Mouse (Mus musculus) heart, postnatal 36 days (tissue): ENCODE measurements around the gene Lrrc49. TPM values are rescaled to one million over a fixed set of nuclear protein-coding genes. Genes with fewer than 3 reads are reported as not detected.

Experiments
- DNase-seq, 2 experiments: peaks; one replicate each; pipeline ENCODE4 v3.0.0; 2021 to 2022
- intact Hi-C: fragments of 180-260 bp; cut with DNase I; formaldehyde crosslinking; loops from one replicate; pipeline ENCODE4 v1.15.1; 2025
- total RNA-seq, 2 experiments: library from RNA; stranded (reverse); gene quantifications; 2 replicates each; pipeline ENCODE4 v1.2.3; 2021

The Lrrc49 gene
- total RNA-seq, 2 experiments from 2014 or later = 3.7 to 4.2 TPM

DNA sequence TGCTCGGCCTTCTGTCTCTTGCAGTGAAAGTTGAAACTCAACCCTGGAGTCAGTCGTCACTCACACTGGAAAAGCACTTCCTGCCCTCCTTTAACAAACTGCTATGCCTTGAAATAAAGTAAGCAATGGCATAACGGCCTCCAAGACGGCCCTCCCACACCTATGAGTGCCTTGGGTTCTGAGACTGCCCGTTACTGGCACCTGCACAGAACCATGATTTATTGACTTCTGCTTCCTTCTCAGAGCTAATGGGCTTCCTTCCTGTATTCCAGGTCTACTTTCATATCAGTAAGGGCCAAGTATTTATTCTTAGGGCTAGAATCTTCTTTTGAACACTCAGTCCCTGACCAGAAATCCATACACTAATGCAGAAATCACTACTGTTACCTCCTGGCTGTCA, 9.0 kb downstream of the Lrrc49 start:
- DNase-seq = no peak
- intact Hi-C loops = no loop called here

DNA sequence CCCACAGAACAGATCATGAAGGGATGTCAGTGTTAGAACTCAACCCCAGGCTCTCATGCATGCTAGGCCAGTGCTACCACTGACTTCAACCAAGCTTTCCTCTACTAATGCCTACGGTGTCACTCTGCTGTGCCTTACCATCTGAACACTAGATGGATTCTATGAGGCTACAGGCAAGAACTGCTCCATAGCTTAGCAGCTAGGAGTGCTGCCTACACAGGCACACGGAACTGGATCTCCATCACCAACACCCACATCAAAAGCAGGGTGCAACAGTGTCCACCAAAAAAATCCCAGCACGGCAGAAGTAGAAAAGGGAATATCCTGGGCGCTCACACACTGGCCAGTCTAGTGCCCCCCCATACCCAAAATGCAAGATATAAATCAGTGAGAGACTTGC, 11.5 kb downstream of the Lrrc49 start:
- no peak for DNase-seq
- intact Hi-C loops = no loop called here

DNA sequence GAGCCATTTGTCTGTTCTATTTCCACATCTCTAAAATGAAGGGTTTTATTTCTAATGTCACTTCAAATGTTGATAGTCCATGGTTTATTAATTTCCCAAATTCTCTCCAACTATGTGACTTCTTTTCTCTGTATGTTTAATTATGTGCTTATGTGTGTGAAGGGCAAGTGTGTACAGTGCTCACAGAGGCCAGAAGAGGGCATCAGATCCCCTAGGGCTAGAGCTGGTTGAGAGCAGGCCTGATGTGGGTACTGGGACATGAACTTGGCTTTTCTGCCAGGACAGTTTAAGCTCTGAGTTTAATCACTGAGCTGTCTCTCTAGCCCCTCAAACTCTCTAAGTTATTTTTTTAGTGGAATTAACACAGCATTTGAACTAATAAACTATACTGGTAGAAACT, 13.2 kb downstream of the Lrrc49 start:
- no peak for DNase-seq
- intact Hi-C loops = no loop called here

DNA sequence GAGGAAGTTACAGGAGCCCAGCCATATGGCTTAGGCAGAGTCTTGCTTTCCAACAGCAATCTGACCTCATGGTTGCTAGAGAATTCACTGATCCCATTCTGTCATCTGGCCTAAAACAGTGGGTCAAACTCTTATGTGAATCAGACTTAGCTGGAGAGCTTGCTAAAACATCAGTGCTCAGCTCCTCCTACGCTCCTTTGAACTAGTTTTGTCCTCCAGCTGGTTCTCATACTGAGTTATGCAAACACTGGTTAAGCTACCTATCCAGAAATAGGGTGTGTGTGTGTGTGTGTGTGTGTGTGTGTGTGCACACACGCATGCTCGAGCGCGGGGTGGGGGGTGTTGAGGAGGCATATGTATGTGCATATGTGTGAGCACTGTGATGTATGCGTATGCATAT, 15.4 kb downstream of the Lrrc49 start:
- DNase-seq = no peak
- intact Hi-C loops = no loop called here

DNA sequence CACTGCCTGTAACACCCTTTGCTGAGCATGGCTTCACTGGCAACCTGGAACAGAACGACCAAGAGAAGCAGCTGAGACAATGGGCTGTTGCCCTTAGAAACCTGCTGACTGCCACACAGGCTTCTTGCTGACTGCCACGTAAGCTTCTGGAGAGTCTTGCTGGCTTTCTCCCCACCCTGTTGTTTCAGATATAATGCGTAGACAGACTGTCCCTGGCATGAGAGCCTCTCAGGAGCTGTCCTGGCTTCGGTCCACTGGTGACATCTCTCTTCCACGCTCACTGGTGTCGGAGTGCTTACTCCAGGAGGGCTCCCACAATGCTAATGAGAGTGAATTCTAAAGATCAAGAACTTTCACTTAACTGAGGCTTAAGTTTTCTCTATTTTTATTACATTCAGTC, 19.1 kb downstream of the Lrrc49 start:
- intact Hi-C loops = no loop called here
- no peak for DNase-seq

DNA sequence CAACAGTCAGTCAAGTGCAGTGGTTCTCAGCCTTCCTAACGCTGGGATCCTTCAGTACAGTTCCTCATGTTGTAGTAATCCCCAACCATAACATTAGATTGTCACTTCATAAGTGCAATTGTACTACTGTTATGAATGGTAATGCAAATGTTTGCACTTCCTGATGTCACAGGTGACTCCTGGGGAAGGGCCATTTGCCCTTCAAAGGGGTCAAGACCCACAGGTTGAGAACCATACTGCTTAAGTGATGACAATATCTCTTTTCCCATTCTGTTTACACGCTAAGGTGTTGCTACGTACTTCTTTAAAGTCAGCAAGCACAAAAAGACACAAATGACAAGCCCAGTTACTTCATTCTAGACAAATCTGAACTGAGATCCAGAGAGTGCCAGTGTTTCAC, 22.4 kb downstream of the Lrrc49 start:
- no peak for DNase-seq
- intact Hi-C loops = no loop called here

DNA sequence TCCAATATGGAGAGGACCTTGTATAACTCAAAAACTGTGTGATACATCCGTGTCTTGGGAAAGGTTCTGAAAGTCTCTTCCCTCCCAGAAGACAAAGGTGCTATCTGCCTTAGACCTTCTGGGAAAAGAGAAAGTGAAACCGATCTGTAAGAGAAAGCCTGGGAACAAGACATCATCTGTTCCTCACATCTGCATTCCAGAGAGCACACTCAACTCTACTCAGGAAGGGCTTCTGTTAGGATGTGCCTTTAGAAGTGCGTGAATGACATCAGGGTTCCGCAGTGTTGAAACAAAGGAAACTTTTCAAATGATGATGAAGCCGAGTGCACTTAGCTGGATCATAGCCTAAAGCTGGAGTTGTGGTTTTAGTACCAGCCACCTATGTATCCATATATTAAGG, 23.1 kb downstream of the Lrrc49 start:
- no peak for DNase-seq
- intact Hi-C loops = no loop called here

DNA sequence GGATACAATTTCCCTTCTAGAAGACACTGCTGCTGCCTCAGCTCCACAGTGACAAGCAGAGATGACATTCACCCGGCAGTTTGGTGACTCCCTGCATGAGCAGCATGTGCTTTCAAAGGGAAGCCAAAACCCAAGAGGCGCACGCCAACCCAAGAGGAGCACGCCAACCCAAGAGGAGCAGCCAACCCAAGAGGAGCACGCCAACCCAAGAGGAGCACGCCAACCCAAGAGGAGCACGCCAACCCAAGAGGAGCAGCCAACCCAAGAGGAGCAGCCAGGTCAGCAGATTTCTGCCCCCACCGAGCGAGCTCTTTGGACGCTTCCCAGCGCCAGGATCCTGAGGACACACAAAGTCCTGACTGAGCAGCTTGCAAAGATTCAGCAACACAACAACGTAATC, 23.6 kb downstream of the Lrrc49 start:
- DNase-seq = peak; percentile 31 to 40
- intact Hi-C loops = no loop called here

DNA sequence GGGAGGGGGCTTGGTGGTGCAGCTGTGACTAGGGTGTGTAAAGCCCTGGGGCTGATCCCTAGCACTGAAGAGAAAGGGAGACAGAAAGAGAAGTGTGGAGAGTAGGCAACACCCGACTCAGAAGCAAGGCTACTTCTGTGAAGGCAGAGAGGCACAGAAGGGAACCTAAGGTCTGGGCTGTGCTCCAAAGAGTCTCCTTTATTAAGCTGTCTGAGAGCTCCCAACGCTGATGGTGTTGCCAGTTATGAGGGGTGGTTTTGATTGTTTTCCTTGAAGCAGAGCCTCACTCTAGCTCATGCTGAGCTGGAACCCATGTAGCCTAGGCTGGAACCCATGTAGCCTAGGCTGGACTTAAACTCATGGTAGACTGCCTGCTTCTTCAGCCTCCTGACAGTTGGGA, 25.0 kb downstream of the Lrrc49 start:
- intact Hi-C loops = no loop called here
- DNase-seq = no peak

DNA sequence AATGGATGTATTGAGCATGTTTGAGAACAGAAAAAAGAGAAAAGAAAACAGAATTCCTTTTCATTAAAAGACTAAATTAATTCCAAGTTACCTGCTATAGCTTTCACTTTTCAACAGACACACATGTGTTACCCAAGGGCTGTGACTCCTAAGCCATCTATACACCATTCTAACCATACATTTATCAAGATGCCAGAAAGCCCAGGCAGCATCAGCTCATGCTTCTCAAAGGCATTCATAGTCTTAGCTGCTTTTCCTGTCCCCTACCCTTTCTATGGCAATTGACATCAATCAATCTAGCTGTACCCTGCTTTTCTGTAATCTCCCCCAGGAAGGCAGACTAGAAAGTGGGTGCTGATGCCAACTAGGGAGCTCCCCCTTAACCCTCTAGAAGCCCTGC, 34.4 kb downstream of the Lrrc49 start:
- intact Hi-C loops = no loop called here
- DNase-seq = no peak

DNA sequence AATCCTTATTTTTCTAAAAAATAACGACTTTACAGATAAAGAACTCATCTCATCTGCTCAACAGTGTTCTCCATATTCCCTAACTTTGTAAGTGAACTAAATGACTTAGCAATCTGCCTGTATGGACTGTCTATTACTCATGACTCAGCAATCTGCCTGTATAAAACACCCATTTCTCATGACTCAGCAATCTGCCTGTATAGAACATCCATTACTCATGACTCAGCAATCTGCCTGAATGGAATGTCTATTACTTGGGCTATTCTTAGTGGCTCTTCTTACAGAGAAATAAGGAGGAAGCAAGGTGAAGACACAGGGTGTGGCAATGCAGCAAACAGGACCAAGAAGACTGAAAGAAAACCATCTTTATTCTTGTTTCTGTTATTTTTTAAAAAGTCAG, 34.8 kb downstream of the Lrrc49 start:
- no peak for DNase-seq
- intact Hi-C loops = no loop called here

DNA sequence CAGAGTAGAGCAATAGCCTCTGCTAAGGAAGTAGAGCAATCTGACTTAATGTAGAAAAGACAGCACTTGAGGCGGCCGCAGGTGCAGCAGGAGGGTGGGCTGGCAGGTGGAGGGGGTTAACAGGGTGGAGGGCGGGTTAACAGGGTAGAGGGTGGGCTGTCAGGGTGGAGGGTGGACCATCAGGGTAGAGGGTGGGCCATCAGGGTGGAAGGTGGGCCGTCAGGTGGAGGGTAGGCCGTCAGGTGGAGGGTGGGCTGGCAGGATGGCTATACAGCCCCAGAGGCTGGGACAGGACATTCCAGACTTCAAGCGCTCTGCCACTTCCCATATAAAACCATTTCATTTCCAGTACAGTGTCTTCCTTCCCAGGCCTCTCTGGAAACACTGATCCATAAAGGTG, 37.7 kb downstream of the Lrrc49 start:
- intact Hi-C loops = no loop called here

DNA sequence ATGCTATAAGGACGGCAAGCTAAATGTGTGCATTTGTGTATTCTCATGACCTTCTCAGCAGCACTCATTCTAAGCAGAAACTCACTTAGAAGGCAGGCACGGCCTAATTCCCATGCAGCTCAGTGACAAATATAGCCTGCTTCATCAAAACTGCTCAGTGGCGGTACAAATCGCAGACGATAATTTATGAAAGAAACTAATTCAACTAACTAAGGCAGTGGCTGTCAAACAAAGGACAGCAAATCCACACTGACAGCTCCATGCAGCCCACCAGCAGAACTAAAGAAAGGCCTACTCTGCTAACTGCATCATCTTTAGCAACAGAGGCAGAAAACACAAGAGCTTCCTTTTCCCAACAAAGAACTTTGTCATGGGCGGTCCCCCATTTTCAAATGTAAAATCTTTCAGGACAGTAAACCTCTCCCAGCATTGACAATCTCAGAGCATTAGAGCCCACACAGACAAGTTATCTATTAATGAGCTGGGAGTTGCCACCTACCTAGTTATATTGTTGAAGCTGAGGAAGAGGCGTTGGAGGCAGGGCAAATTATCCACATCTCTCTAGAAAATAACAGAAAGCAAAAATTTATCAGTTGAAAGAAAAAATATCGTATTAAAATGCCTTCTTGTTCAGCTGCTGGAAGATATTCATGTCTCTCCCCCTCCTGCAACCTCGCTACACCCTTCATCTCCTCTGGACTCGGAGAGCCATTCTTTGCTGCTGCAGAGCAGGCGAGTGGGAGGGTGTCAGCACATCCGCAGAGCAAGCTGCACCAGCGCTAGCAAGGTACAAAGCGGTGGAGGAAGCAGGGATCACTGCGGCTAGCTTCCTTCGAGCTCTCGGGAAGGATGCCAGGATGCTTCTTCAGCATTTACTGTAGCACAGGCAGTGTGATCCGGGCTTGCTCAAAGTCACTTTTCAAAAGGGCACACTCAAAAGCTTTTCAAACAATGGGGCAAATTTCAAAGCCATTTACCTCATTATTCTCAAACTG, 38.7 kb downstream of the Lrrc49 start:
- intact Hi-C loops = no loop called here
- peak; percentile 18 to 25 for DNase-seq

More for the DNA sequence above, 37.7 kb downstream of the Lrrc49 start:
- no peak for DNase-seq

DNA sequence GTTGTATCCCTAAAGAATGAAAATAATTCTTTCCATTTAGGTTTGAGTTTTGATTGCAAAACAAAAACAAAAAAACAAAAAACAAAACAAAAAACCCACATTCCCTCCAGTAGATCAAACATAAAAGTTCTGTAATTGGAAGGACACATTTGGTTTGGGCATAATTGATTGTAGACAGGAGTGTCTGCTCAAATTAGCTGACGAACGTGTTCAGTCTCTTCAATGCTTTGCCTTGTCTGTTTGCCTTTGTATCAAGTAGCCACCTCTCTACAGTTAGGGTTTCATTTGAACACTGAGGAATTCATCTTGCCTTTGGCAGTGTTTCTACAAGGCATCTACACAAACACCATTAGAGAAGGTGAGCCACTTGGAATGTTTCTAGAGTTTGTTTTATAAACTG, 54.4 kb downstream of the Lrrc49 start:
- intact Hi-C loops = no loop called here
- DNase-seq = no peak

DNA sequence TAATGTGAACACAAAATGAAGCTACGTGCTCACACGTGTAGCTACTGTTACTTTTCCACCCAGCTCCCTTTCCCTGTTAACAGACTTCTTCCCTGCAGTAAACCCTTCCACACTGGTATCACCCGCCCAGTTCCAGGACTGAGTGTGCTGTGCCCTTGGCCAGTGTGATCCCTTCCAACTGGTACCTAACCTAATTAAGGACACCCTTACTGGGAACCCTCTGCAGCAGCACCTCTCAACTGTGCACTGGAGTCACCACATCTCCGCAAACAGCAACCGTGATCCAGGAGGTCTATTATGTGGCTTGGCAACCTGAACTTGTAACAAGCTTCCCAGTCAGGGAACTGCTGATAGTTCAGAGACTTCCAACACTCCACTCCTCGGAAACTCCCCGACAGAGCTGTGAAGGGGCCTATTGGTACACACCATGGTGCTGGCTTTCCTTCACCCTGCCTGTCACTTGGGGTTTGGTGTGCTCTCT, 61.6 kb downstream of the Lrrc49 start:
- DNase-seq = no peak
- intact Hi-C loops = no loop called here

DNA sequence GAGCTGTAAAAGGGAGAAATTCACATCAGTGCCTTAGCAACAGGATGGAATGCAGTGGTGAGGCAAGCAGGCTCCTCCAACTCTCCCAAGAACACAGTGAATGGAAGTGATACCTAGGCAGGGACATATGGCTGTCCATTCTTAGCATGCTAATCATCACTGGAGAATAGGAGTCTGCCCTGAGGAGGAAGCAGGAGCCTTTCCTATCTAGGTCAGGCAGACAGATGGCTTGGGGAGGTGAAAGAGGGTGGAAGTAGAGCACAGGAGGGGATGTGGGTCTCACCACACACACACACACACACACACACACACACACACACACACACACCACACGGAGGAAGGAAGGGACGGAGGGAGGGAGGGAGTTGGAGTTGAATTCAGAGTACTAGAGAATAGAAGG, 62.1 kb downstream of the Lrrc49 start:
- intact Hi-C loops = no loop called here
- no peak for DNase-seq

DNA sequence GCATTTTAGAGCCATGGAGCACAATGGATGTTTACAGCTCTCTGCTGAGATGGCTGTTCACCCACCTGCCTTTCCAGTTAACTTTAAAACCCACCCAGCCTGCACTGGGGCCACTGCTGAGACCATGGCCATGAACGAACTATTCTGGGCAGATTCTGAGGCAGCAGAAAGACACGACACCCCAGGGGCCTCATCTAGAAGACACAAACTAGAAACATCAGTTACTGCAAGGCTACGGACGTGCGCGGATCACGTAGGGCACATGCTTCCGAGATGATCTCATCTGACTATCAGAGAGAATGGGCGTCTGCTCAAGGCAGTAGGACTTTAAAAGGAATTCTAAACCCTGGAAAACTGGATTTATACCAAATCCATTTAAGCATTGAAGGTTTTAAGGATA, 71.0 kb downstream of the Lrrc49 start:
- intact Hi-C loops = no loop called here
- peak; percentile 27 to 43 for DNase-seq

DNA sequence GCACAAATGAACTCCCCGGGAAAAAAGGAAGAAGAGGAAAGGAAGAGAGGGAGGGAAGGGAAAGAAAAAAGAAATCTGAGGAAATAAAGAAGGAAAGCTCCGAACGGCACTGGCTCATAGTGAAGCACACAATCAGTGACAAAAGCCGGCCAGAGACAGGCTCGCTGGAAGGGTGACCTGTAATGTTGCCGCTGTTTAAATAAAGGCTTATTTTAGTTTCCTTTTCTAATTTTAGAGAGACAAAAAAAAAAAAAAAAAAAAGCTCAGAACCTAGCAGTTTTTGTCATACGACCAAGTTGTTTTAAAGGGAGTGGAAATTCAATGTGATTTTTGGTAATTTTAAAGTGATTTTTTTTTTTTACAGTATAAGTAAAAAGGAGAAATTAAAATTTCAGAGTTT, 71.6 kb downstream of the Lrrc49 start:
- DNase-seq = no peak
- intact Hi-C loops = no loop called here

DNA sequence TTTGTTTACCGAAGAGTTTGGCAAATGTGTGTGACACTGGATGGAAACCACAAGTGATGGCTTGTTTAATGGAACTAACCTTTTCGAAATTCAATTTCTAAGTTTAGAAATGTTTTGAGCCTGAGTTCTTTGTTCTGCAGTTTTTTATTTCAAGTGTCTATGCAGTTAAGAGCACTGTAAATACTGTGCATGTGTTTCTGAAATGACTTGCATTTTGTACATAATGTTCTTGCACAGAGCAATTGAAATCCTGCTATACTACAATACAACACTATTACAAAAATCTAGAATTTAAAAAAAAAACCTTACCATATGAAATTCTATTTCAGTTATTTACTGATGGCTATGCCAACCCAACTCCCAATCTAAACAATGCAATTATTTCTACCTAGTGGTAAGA, 75.7 kb downstream of the Lrrc49 start:
- DNase-seq = no peak
- intact Hi-C loops = no loop called here

DNA sequence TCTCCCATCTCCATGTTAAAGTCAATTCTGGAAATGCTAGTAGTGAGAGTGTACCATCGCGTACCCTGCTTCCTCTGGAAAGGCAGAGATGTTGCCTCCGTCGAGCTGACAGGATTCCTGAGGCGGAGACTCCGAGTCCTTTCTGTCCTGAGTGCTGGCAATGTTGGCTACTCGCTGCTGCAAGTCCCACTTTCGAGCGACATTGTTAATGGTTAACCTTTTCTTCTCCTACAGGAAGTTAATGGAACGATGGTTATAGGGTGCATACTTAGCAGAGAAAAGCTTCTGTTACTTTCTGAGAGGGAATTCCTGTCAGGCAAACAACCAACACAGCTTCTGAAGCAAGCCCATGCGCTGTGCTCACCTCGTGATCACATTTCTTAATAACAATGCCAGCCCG, 77.8 kb downstream of the Lrrc49 start:
- intact Hi-C loops = no loop called here
- no peak for DNase-seq

DNA sequence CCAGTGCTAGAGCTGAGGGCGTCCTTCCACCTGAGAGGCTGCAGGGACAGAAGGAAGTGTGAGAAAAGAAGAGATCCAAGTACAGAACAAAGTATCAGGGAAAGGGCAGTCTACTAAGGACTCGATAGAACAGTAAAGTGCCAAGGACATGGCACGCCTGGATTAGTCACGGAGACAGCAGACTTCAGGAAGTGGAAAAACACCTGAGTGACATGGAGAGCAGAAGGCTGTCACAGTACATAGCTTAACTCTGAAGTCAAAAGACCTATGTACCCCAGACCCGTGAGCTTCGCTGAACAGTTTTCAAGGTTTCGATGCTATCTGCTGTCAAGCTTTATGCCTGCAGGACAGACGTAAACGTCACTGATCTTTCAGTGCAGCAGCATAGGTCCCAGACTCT, 79.1 kb downstream of the Lrrc49 start:
- DNase-seq = no peak
- intact Hi-C loops = no loop called here

DNA sequence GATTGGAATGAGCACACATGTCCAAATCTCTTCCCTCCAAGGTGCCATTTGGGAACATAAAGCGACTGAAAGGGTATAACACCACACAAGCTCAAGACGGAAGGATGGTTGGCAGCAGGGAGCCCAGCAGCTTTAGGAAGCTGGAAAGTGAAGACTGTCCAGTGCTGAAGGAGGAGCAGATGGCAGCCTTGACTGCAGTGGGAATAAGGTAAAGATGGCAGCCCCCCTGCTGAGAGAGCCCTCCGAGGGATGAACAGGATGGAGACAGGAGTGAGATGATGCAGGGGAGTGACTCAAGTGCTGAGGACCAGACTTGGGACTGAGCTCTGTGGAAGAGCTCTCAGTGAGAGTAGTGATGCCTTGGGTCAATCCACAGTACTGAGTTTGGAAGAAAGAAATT, 79.9 kb downstream of the Lrrc49 start:
- intact Hi-C loops = no loop called here
- no peak for DNase-seq

DNA sequence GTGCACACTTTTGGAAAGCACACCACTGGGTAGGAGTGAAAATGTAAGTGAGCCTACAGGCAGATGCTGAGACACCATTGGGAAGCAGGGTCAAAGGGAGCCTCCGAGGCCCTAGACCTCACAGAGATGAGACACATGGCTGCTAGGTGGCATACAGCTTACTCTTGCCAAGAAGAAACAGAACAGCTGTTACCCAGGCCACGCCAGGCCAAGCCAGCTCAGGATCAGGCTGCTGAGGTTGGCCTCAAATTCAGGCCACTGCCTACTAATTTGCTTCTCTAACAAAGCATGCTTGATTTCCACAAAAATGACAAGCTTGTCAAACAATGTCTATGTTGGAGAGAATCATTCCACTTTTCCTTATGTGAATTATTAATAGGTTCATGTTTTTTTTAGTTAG, 83.0 kb downstream of the Lrrc49 start:
- intact Hi-C loops = no loop called here
- no peak for DNase-seq
